Mouse (Mus musculus): ENCODE results near the gene Wipf2. TPM values are rescaled to one million over a fixed set of nuclear protein-coding genes. Genes with fewer than 3 reads are reported as not detected.

Wipf2 gene
- polyA plus RNA-seq (2014; fragmentation: Illumina TruSeq; extraction: RNeasy Lipid Tissue Mini Kit (QIAGEN cat#74804); ENCODE audit: low read depth, low replicate concordance) = 9.9 TPM

GRCm38 (mm10) chr11:98863028-98863750, at the start of gene Wipf2:
Wipf2 (plus strand) TSS chr11:98863638.

GRCm38 (mm10) chr11:98836651-98837141, 26.7 kb upstream of the Wipf2 start, which contains the start of gene Rapgefl1:
Rapgefl1 (plus strand) TSS chr11:98836785.

GRCm38 (mm10) chr11:98907437-98908173, 44.2 kb downstream of the Wipf2 start, which contains the start of gene Cdc6:
Cdc6 (plus strand) TSS chr11:98907801.

GRCm38 (mm10) chr11:98927438-98928076, 64.1 kb downstream of the Wipf2 start, which contains the start of gene Rara:
Rara (plus strand) TSS chr11:98927818.

Other genes starting within 250 kb of the Wipf2 start
- gene Gm12355, start 238.0 kb upstream of the Wipf2 start, polyA plus RNA-seq (2014; fragmentation: Illumina TruSeq; extraction: RNeasy Lipid Tissue Mini Kit (QIAGEN cat#74804); ENCODE audit: low read depth, low replicate concordance) = 0.64 TPM
- not detected for gene Gsdma3, start 237.3 kb upstream of the Wipf2 start, polyA plus RNA-seq (2014; fragmentation: Illumina TruSeq; extraction: RNeasy Lipid Tissue Mini Kit (QIAGEN cat#74804); ENCODE audit: low read depth, low replicate concordance)
- gene Gsdma2, start 216.9 kb upstream of the Wipf2 start, polyA plus RNA-seq (2014; fragmentation: Illumina TruSeq; extraction: RNeasy Lipid Tissue Mini Kit (QIAGEN cat#74804); ENCODE audit: low read depth, low replicate concordance) = not detected
- gene Gsdma, start 199.3 kb upstream of the Wipf2 start, polyA plus RNA-seq (2014; fragmentation: Illumina TruSeq; extraction: RNeasy Lipid Tissue Mini Kit (QIAGEN cat#74804); ENCODE audit: low read depth, low replicate concordance) = not detected
- 17.7 TPM for gene Psmd3, start 181.1 kb upstream of the Wipf2 start, polyA plus RNA-seq (2014; fragmentation: Illumina TruSeq; extraction: RNeasy Lipid Tissue Mini Kit (QIAGEN cat#74804); ENCODE audit: low read depth, low replicate concordance)
- gene Csf3, start 162.4 kb upstream of the Wipf2 start, polyA plus RNA-seq (2014; fragmentation: Illumina TruSeq; extraction: RNeasy Lipid Tissue Mini Kit (QIAGEN cat#74804); ENCODE audit: low read depth, low replicate concordance) = not detected
- 5.1 TPM for gene Med24, start 134.2 kb upstream of the Wipf2 start, polyA plus RNA-seq (2014; fragmentation: Illumina TruSeq; extraction: RNeasy Lipid Tissue Mini Kit (QIAGEN cat#74804); ENCODE audit: low read depth, low replicate concordance)
- 10.6 TPM for gene Thra, start 123.0 kb upstream of the Wipf2 start, polyA plus RNA-seq (2014; fragmentation: Illumina TruSeq; extraction: RNeasy Lipid Tissue Mini Kit (QIAGEN cat#74804); ENCODE audit: low read depth, low replicate concordance)
- gene Nr1d1, start 88.3 kb upstream of the Wipf2 start, polyA plus RNA-seq (2014; fragmentation: Illumina TruSeq; extraction: RNeasy Lipid Tissue Mini Kit (QIAGEN cat#74804); ENCODE audit: low read depth, low replicate concordance) = 8.7 TPM
- gene Msl1, start 68.1 kb upstream of the Wipf2 start, polyA plus RNA-seq (2014; fragmentation: Illumina TruSeq; extraction: RNeasy Lipid Tissue Mini Kit (QIAGEN cat#74804); ENCODE audit: low read depth, low replicate concordance) = 93.3 TPM
- 20.9 TPM for gene Casc3, start 58.7 kb upstream of the Wipf2 start, polyA plus RNA-seq (2014; fragmentation: Illumina TruSeq; extraction: RNeasy Lipid Tissue Mini Kit (QIAGEN cat#74804); ENCODE audit: low read depth, low replicate concordance)
- gene Rapgefl1, start 26.9 kb upstream of the Wipf2 start, polyA plus RNA-seq (2014; fragmentation: Illumina TruSeq; extraction: RNeasy Lipid Tissue Mini Kit (QIAGEN cat#74804); ENCODE audit: low read depth, low replicate concordance) = 0.23 TPM
- gene Cdc6, start 44.2 kb downstream of the Wipf2 start, polyA plus RNA-seq (2014; fragmentation: Illumina TruSeq; extraction: RNeasy Lipid Tissue Mini Kit (QIAGEN cat#74804); ENCODE audit: low read depth, low replicate concordance) = 0.58 TPM
- gene Rara, start 64.2 kb downstream of the Wipf2 start, polyA plus RNA-seq (2014; fragmentation: Illumina TruSeq; extraction: RNeasy Lipid Tissue Mini Kit (QIAGEN cat#74804); ENCODE audit: low read depth, low replicate concordance) = 1.1 TPM
- not detected for gene Gjd3, start 119.4 kb downstream of the Wipf2 start, polyA plus RNA-seq (2014; fragmentation: Illumina TruSeq; extraction: RNeasy Lipid Tissue Mini Kit (QIAGEN cat#74804); ENCODE audit: low read depth, low replicate concordance)
- 19.0 TPM for gene Top2a, start 160.6 kb downstream of the Wipf2 start, polyA plus RNA-seq (2014; fragmentation: Illumina TruSeq; extraction: RNeasy Lipid Tissue Mini Kit (QIAGEN cat#74804); ENCODE audit: low read depth, low replicate concordance)
- gene Igfbp4, start 177.6 kb downstream of the Wipf2 start, polyA plus RNA-seq (2014; fragmentation: Illumina TruSeq; extraction: RNeasy Lipid Tissue Mini Kit (QIAGEN cat#74804); ENCODE audit: low read depth, low replicate concordance) = 23.3 TPM
- gene Tns4, start 225.7 kb downstream of the Wipf2 start, polyA plus RNA-seq (2014; fragmentation: Illumina TruSeq; extraction: RNeasy Lipid Tissue Mini Kit (QIAGEN cat#74804); ENCODE audit: low read depth, low replicate concordance) = 0.12 TPM